Mouse (Mus musculus) layer of hippocampus, adult 11-12 months (tissue): ENCODE measurements at regions not wholly inside any gene's neighbourhood (a gene's known extent, or its start where the extent isn't known, plus 50 kb on each side); places are given as distances from the start of the nearest gene placed in this dataset.

Experiments
- DNase-seq: peaks from one replicate; pipeline ENCODE4 v3.0.0; 2022; ENCODE audit warnings: low spot score

- no peak for DNase-seq
Observed at GRCm38 (mm10) chr1:104226493-104226892, 541.8 kb upstream of the Cdh20 start.

GRCm38 (mm10) chr1:104226901-104227300, 541.4 kb upstream of the Cdh20 start:
- DNase-seq: peak; percentile 64

- no peak for DNase-seq
Observed at GRCm38 (mm10) chr1:104241605-104242004, 526.7 kb upstream of the Cdh20 start.

GRCm38 (mm10) chr1:104265775-104266174, 502.6 kb upstream of the Cdh20 start:
- DNase-seq: no peak

- no peak for DNase-seq
Observed at GRCm38 (mm10) chr1:104307941-104308340, 460.4 kb upstream of the Cdh20 start.

GRCm38 (mm10) chr1:104311617-104312016, 456.7 kb upstream of the Cdh20 start:
- peak; percentile 4 for DNase-seq

- no peak for DNase-seq
Observed at GRCm38 (mm10) chr1:104315058-104315457, 453.3 kb upstream of the Cdh20 start.

- DNase-seq: no peak
Observed at GRCm38 (mm10) chr1:104318020-104318419, 450.3 kb upstream of the Cdh20 start.

GRCm38 (mm10) chr1:104332666-104333370, 435.5 kb upstream of the Cdh20 start:
- no peak for DNase-seq

GRCm38 (mm10) chr1:104333577-104333976, 434.8 kb upstream of the Cdh20 start:
- DNase-seq: no peak
